Mouse (Mus musculus): ENCODE data around the gene Amotl2. TPM values are rescaled to one million over a fixed set of nuclear protein-coding genes. Genes with fewer than 3 reads are reported as not detected.

Gene Amotl2
- polyA plus RNA-seq, 1 experiment from 2014 or later, result 40.7 TPM

GRCm38 (mm10) chr9:102771308-102771895 lies 54.9 kb downstream of the Amotl2 start:
- Histone ChIP-seq H3K36me3 (ENCODE audit: control insufficient read depth, insufficient read depth, low read length) (no peaks in the 10 kb centered on the region), H3K9me3 (ENCODE audit: control insufficient read depth, low read length) (no peaks in the 10 kb centered on the region), H3K27me3 (replicated peaks; ENCODE audit: control insufficient read depth, insufficient read depth, low read length) (no peaks in the 10 kb centered on the region), H3K9ac (ENCODE audit: low read depth, low read length) (no peak overlapping the region), H3K27ac (ENCODE audit: low read depth, low read length) (no peak overlapping the region), H3K4me3 (ENCODE audit: low read length) (no peak overlapping the region), H3K4me1 (ENCODE audit: control insufficient read depth, insufficient read depth, low read depth, low read length) (peaks cover 3% of the 10 kb centered on the region; the same call in 1 of the 2 replicates), H3K4me2 (ENCODE audit: low read length) (no peak overlapping the region)
- no peak for ATAC-seq
- WGBS, result 56% methylated on average over 20 of the region's 21 CpGs

DNA sequence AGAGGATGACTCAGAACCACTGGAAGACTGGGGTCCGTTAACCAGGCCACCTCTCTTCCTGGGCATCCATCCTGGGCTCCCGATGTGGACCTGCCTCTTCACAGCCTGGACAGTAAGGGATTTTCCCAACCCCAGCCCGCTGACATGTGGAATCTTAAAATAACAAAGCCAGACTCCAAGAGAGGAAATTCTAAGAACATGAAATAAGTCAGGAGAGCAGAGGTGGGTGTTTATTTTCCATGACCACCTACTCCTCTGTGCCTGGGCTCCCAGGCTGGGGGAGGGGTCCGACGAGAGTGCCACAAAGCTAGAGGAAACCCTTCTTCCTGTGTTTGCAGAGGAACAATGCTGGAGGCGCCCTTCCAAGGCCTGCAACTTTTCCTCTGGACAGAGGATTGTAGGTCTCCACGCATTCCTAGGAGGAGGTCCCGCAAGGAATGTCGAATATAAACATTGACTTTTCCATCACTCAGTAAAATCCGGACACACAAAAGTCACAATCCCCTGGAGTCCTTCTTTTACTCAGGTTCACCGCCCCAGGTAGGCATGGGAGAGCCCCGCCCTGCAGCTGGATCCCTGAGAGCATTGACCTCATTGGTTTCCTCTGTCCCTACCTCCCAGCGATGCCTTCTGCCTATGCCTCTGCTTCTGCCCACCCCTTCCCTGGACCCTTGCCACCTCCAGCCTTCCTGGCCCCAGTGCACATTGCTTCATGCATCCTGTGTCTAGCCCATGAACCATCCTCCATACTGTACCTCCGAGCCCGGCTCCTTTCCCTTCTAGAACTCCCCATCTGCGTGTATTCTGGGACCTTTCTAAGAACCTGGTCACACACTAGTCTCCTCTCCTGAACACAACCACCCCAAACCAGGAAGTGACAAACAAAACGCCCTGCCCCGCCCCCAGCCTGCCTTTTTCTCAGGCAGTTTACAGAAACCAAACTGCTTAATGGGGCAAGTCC lies 61.4 kb downstream of the Amotl2 start:
- ATAC-seq, result no peak
- Histone ChIP-seq H3K27me3 (replicated peaks; ENCODE audit: control insufficient read depth, insufficient read depth, low read length) (no peaks in the 10 kb centered on the region), H3K9me3 (ENCODE audit: control insufficient read depth, low read length) (no peaks in the 10 kb centered on the region), H3K4me2 (ENCODE audit: low read length) (no peak overlapping the region), H3K4me1 (ENCODE audit: control insufficient read depth, insufficient read depth, low read depth, low read length) (no peaks in the 10 kb centered on the region), H3K9ac (ENCODE audit: low read depth, low read length) (no peak overlapping the region), H3K36me3 (ENCODE audit: control insufficient read depth, insufficient read depth, low read length) (no peaks in the 10 kb centered on the region), H3K4me3 (ENCODE audit: low read length) (no peak overlapping the region), H3K27ac (ENCODE audit: low read depth, low read length) (no peak overlapping the region)
- WGBS, result 69% methylated on average over 18 of the region's 18 CpGs

GRCm38 (mm10) chr9:102779493-102779892 lies 63.0 kb downstream of the Amotl2 start:
- no peaks in the 10 kb centered on the region for H3K27me3 ChIP-seq (replicated peaks; ENCODE audit: control insufficient read depth, insufficient read depth, low read length)
- H3K9ac ChIP-seq (ENCODE audit: low read depth, low read length), result no peak overlapping the region
- no peaks in the 10 kb centered on the region for H3K36me3 ChIP-seq (ENCODE audit: control insufficient read depth, insufficient read depth, low read length)
- H3K27ac ChIP-seq (ENCODE audit: low read depth, low read length), result no peak overlapping the region
- 7% methylated on average over 15 of the region's 15 CpGs for WGBS
- ATAC-seq, result peak; percentile 71
- H3K9me3 ChIP-seq (ENCODE audit: control insufficient read depth, low read length), result no peaks in the 10 kb centered on the region
- no peak overlapping the region for H3K4me3 ChIP-seq (ENCODE audit: low read length)
- H3K4me1 ChIP-seq (ENCODE audit: control insufficient read depth, insufficient read depth, low read depth, low read length), result no peaks in the 10 kb centered on the region; the same call in 1 of the 2 replicates
- no peak overlapping the region for H3K4me2 ChIP-seq (ENCODE audit: low read length)

Other genes with a start within 250 kb of the Amotl2 start
- gene Ky, start 210.9 kb upstream of the Amotl2 start, polyA plus RNA-seq (2015; fragmentation: Nextera tagmentation; extraction: Ambion mirVana), result 1.1 TPM in 2 replicates
- 133 and 146 TPM in 2 replicates for gene Anapc13, start 90.4 kb upstream of the Amotl2 start, polyA plus RNA-seq (2015; fragmentation: Nextera tagmentation; extraction: Ambion mirVana)
- 33.2 and 34.4 TPM in 2 replicates for gene Cep63, start 90.1 kb upstream of the Amotl2 start, polyA plus RNA-seq (2015; fragmentation: Nextera tagmentation; extraction: Ambion mirVana)
- 8.9 and 9.9 TPM in 2 replicates for gene Ryk, start 118.2 kb downstream of the Amotl2 start, polyA plus RNA-seq (2015; fragmentation: Nextera tagmentation; extraction: Ambion mirVana)

All from hindbrain, embryonic 16.5 days (tissue).